Mouse (Mus musculus): ENCODE data around the gene Casp8ap2. TPM values are rescaled to one million over a fixed set of nuclear protein-coding genes. Genes with fewer than 3 reads are reported as not detected.

The Casp8ap2 gene
- polyA plus RNA-seq (2015; fragmentation: Nextera tagmentation; extraction: Ambion mirVana) = 35.3 and 36.2 TPM in 2 replicates

- H3K9me3 ChIP-seq (ENCODE audit: low read length) = no peaks in the 10 kb centered on the region
- H3K27ac ChIP-seq (ENCODE audit: low read length) = peak within 1 kb of the TSS; percentile 91
- no peaks in the 10 kb centered on the region for H3K36me3 ChIP-seq (ENCODE audit: insufficient read depth, low read length)
- peak within 1 kb of the TSS; percentile 92 for H3K4me3 ChIP-seq (ENCODE audit: low read depth, low read length)
- peak; percentile 99 for ATAC-seq
- WGBS = 1% methylated on average over 62 of the region's 67 CpGs
- TF ChIP-seq CTCF (IDR thresholded peaks at IDR 0.05) (peak; percentile 16), EP300 (IDR thresholded peaks at IDR 0.05) (peak; percentile 84)
- H3K4me2 ChIP-seq (replicated peaks; ENCODE audit: low read depth, low read length) = peak within 1 kb of the TSS; percentile 76
- DNase-seq (ENCODE audit: low spot score) = peak; percentile 100
- H3K4me1 ChIP-seq (ENCODE audit: insufficient read depth, low read depth, low read length) = peaks cover 4% of the 10 kb centered on the region; the same call in 1 of the 2 replicates
- peak within 1 kb of the TSS; percentile 91 for H3K9ac ChIP-seq (replicated peaks; ENCODE audit: low read depth)
- no peaks in the 10 kb centered on the region for H3K27me3 ChIP-seq (replicated peaks; ENCODE audit: insufficient read depth, low read length)
These were observed at the start of gene Casp8ap2 for GRCm38 (mm10) chr4:32615034-32615881. TSS of gene Casp8ap2 (plus strand) at chr4:32615451.

- H3K4me2 ChIP-seq (replicated peaks; ENCODE audit: low read depth, low read length) = no peak overlapping the region
- no peaks in the 10 kb centered on the region for H3K27me3 ChIP-seq (replicated peaks; ENCODE audit: insufficient read depth, low read length)
- H3K27ac ChIP-seq (ENCODE audit: low read length) = no peak overlapping the region
- DNase-seq (ENCODE audit: low spot score) = no peak
- H3K9me3 ChIP-seq (ENCODE audit: low read length) = no peaks in the 10 kb centered on the region
- H3K4me3 ChIP-seq (ENCODE audit: low read depth, low read length) = no peak overlapping the region
- no peaks in the 10 kb centered on the region for H3K36me3 ChIP-seq (ENCODE audit: insufficient read depth, low read length)
- TF ChIP-seq CTCF (IDR thresholded peaks at IDR 0.05) (no peak), EP300 (IDR thresholded peaks at IDR 0.05) (no peak)
- 83% methylated on average over 4 of the region's 4 CpGs for WGBS
- no peaks in the 10 kb centered on the region for H3K4me1 ChIP-seq (ENCODE audit: insufficient read depth, low read depth, low read length)
- H3K9ac ChIP-seq (replicated peaks; ENCODE audit: low read depth) = no peak overlapping the region
- ATAC-seq = no peak
These were observed 46.2 kb upstream of the Casp8ap2 start for GRCm38 (mm10) chr4:32569054-32569453.

GRCm38 (mm10) chr4:32569995-32570938 is 45.0 kb upstream of the Casp8ap2 start:
- Histone ChIP-seq H3K9ac (replicated peaks; ENCODE audit: low read depth) (no peak overlapping the region), H3K27ac (ENCODE audit: low read length) (no peak overlapping the region), H3K4me3 (ENCODE audit: low read depth, low read length) (no peak overlapping the region), H3K9me3 (ENCODE audit: low read length) (no peaks in the 10 kb centered on the region), H3K27me3 (replicated peaks; ENCODE audit: insufficient read depth, low read length) (no peaks in the 10 kb centered on the region), H3K4me2 (replicated peaks; ENCODE audit: low read depth, low read length) (no peak overlapping the region), H3K4me1 (ENCODE audit: insufficient read depth, low read depth, low read length) (no peaks in the 10 kb centered on the region), H3K36me3 (ENCODE audit: insufficient read depth, low read length) (no peaks in the 10 kb centered on the region)
- TF ChIP-seq CTCF (IDR thresholded peaks at IDR 0.05) = peak; percentile 14; the same call in 1 of the 2 replicates
- TF ChIP-seq EP300 (IDR thresholded peaks at IDR 0.05) = no peak
- DNase-seq (ENCODE audit: low spot score) (peak; percentile 63), ATAC-seq (peak; percentile 59)
- 43% methylated on average over 17 of the region's 17 CpGs for WGBS

GRCm38 (mm10) chr4:32570939-32571317 is 44.3 kb upstream of the Casp8ap2 start:
- H3K9me3 ChIP-seq (ENCODE audit: low read length) = no peaks in the 10 kb centered on the region
- DNase-seq (ENCODE audit: low spot score) = no peak
- no peaks in the 10 kb centered on the region for H3K4me1 ChIP-seq (ENCODE audit: insufficient read depth, low read depth, low read length)
- ATAC-seq = no peak
- no peak overlapping the region for H3K4me3 ChIP-seq (ENCODE audit: low read depth, low read length)
- no peak overlapping the region for H3K27ac ChIP-seq (ENCODE audit: low read length)
- H3K9ac ChIP-seq (replicated peaks; ENCODE audit: low read depth) = no peak overlapping the region
- no peaks in the 10 kb centered on the region for H3K27me3 ChIP-seq (replicated peaks; ENCODE audit: insufficient read depth, low read length)
- 58% methylated on average over 8 of the region's 8 CpGs for WGBS
- TF ChIP-seq CTCF (IDR thresholded peaks at IDR 0.05) (no peak), EP300 (IDR thresholded peaks at IDR 0.05) (no peak)
- H3K36me3 ChIP-seq (ENCODE audit: insufficient read depth, low read length) = no peaks in the 10 kb centered on the region
- H3K4me2 ChIP-seq (replicated peaks; ENCODE audit: low read depth, low read length) = no peak overlapping the region

- H3K4me3 ChIP-seq (ENCODE audit: low read depth, low read length) = no peak overlapping the region
- no peak overlapping the region for H3K9ac ChIP-seq (replicated peaks; ENCODE audit: low read depth)
- 45% methylated on average over 3 of the region's 3 CpGs for WGBS
- peak; percentile 26 for DNase-seq (ENCODE audit: low spot score)
- TF ChIP-seq EP300 (IDR thresholded peaks at IDR 0.05) = no peak
- no peak for TF ChIP-seq CTCF (IDR thresholded peaks at IDR 0.05)
- peaks cover 4% of the 10 kb centered on the region; the same call in 1 of the 2 replicates for H3K36me3 ChIP-seq (ENCODE audit: insufficient read depth, low read length)
- H3K27me3 ChIP-seq (replicated peaks; ENCODE audit: insufficient read depth, low read length) = no peaks in the 10 kb centered on the region
- peak; percentile 37 for ATAC-seq
- H3K4me1 ChIP-seq (ENCODE audit: insufficient read depth, low read depth, low read length) = no peaks in the 10 kb centered on the region
- no peaks in the 10 kb centered on the region for H3K9me3 ChIP-seq (ENCODE audit: low read length)
- no peak overlapping the region for H3K27ac ChIP-seq (ENCODE audit: low read length)
- H3K4me2 ChIP-seq (replicated peaks; ENCODE audit: low read depth, low read length) = no peak overlapping the region
These were observed 43.8 kb upstream of the Casp8ap2 start for GRCm38 (mm10) chr4:32571441-32571840.

- no peaks in the 10 kb centered on the region for H3K27me3 ChIP-seq (replicated peaks; ENCODE audit: insufficient read depth, low read length)
- ATAC-seq (peak; percentile 50), DNase-seq (ENCODE audit: low spot score) (peak; percentile 69)
- no peak overlapping the region for H3K27ac ChIP-seq (ENCODE audit: low read length)
- TF ChIP-seq EP300 (IDR thresholded peaks at IDR 0.05) = no peak
- TF ChIP-seq CTCF (IDR thresholded peaks at IDR 0.05) = peak; percentile 81
- no peak overlapping the region for H3K4me3 ChIP-seq (ENCODE audit: low read depth, low read length)
- 40% methylated on average over 1 of the region's 1 CpGs for WGBS
- H3K4me2 ChIP-seq (replicated peaks; ENCODE audit: low read depth, low read length) = no peak overlapping the region
- no peaks in the 10 kb centered on the region for H3K9me3 ChIP-seq (ENCODE audit: low read length)
- H3K4me1 ChIP-seq (ENCODE audit: insufficient read depth, low read depth, low read length) = no peaks in the 10 kb centered on the region
- peaks cover 8% of the 10 kb centered on the region; the same call in 1 of the 2 replicates for H3K36me3 ChIP-seq (ENCODE audit: insufficient read depth, low read length)
- H3K9ac ChIP-seq (replicated peaks; ENCODE audit: low read depth) = no peak overlapping the region
These were observed 43.1 kb upstream of the Casp8ap2 start for GRCm38 (mm10) chr4:32572118-32572517.

All from lung, postnatal 0 days (tissue).